Mouse (Mus musculus): ENCODE data around the gene Gtf3a.

- no peak for TF ChIP-seq CTCF (IDR thresholded peaks at IDR 0.05)
- TF ChIP-seq EP300 (IDR thresholded peaks at IDR 0.05; ENCODE audit: insufficient read depth, low read depth, low read length), result no peak
- no peak for TF ChIP-seq POLR2A (IDR thresholded peaks at IDR 0.05; ENCODE audit: insufficient read depth, low read depth, low read length)
Observed at GRCm38 (mm10) chr5:146968695-146969393, 20.4 kb downstream of the Gtf3a start.

All from heart, adult 2 months (tissue).